Mouse (Mus musculus): ENCODE measurements around the gene Mfap3l. TPM values are rescaled to one million over a fixed set of nuclear protein-coding genes. Genes with fewer than 3 reads are reported as not detected.
A peak's percentile ranks its signal among the peaks of the same experiment; 100 is the strongest.
"Not testable (repeated sequence)": the region's sequence is repeated elsewhere in the genome, so short reads cannot be mapped to it uniquely, and the experiment has no call there.

Mfap3l gene
- 2.0 and 2.1 TPM in 2 replicates for total RNA-seq (2021)
- long read RNA-seq, experiment 1, partial matches to known transcripts: 0 of 1 reads
- long read RNA-seq, experiment 1, other reads (novel, unspliced or antisense): 1 of 1 reads
- long read RNA-seq, experiment 2, partial matches to known transcripts: 0 of 1 reads
- long read RNA-seq, experiment 2, other reads (novel, unspliced or antisense): 1 of 1 reads

GRCm38 (mm10) chr8:60632250-60632932 lies at the start of gene Mfap3l:
Gene Mfap3l (plus strand): TSS chr8:60632827.
- peak; percentile 94 for DNase-seq

GRCm38 (mm10) chr8:60583369-60583768 lies 49.3 kb upstream of the Mfap3l start:
- DNase-seq: no peak

GRCm38 (mm10) chr8:60591352-60592105 lies 41.1 kb upstream of the Mfap3l start:
- DNase-seq: not testable (repeated sequence)

- peak; percentile 9 for DNase-seq
These were observed 37.9 kb upstream of the Mfap3l start for GRCm38 (mm10) chr8:60594761-60595160.

- no peak for DNase-seq
These were observed 21.0 kb upstream of the Mfap3l start for GRCm38 (mm10) chr8:60611580-60612111.

GRCm38 (mm10) chr8:60616928-60617327 lies 15.7 kb upstream of the Mfap3l start:
- DNase-seq: peak; percentile 40

- no peak for DNase-seq
These were observed 11.1 kb upstream of the Mfap3l start for GRCm38 (mm10) chr8:60621561-60621960.

GRCm38 (mm10) chr8:60622056-60622455 lies 10.6 kb upstream of the Mfap3l start:
- DNase-seq: no peak

- no peak for DNase-seq
These were observed 9.2 kb upstream of the Mfap3l start for GRCm38 (mm10) chr8:60623438-60623837.

GRCm38 (mm10) chr8:60624722-60625121 lies 7.9 kb upstream of the Mfap3l start:
- no peak for DNase-seq

GRCm38 (mm10) chr8:60627937-60628336 lies 4.7 kb upstream of the Mfap3l start:
- no peak for DNase-seq

- no peak for DNase-seq
These were observed 3.6 kb upstream of the Mfap3l start for GRCm38 (mm10) chr8:60629059-60629458.

GRCm38 (mm10) chr8:60631504-60631934 lies 1.1 kb upstream of the Mfap3l start:
- peak; percentile 83 for DNase-seq

GRCm38 (mm10) chr8:60632933-60633655 lies 467 bp downstream of the Mfap3l start:
- DNase-seq: no peak

GRCm38 (mm10) chr8:60634921-60635320 lies 2.3 kb downstream of the Mfap3l start:
- no peak for DNase-seq

GRCm38 (mm10) chr8:60635846-60636245 lies 3.2 kb downstream of the Mfap3l start:
- no peak for DNase-seq

GRCm38 (mm10) chr8:60640046-60640445 lies 7.4 kb downstream of the Mfap3l start:
- no peak for DNase-seq

GRCm38 (mm10) chr8:60643416-60644020 lies 10.9 kb downstream of the Mfap3l start:
- no peak for DNase-seq

- DNase-seq: no peak
These were observed 12.5 kb downstream of the Mfap3l start for GRCm38 (mm10) chr8:60645164-60645563.

- DNase-seq: no peak
These were observed 13.3 kb downstream of the Mfap3l start for GRCm38 (mm10) chr8:60645911-60646310.

- no peak for DNase-seq
These were observed 14.7 kb downstream of the Mfap3l start for GRCm38 (mm10) chr8:60647291-60647690.

- DNase-seq: no peak
These were observed 16.5 kb downstream of the Mfap3l start for GRCm38 (mm10) chr8:60649081-60649480.

Data from adrenal gland, postnatal 14 days (tissue).